Mouse (Mus musculus) lung, postnatal 10 days (tissue): ENCODE measurements around the gene Sgsm1.

Source experiments
- DNase-seq: peaks from one replicate; pipeline ENCODE4 v3.0.0; 2021

The Sgsm1 gene

GRCm38 (mm10) chr5:113281557-113281956 is 29.0 kb downstream of the Sgsm1 start:
- DNase-seq: no peak

DNA sequence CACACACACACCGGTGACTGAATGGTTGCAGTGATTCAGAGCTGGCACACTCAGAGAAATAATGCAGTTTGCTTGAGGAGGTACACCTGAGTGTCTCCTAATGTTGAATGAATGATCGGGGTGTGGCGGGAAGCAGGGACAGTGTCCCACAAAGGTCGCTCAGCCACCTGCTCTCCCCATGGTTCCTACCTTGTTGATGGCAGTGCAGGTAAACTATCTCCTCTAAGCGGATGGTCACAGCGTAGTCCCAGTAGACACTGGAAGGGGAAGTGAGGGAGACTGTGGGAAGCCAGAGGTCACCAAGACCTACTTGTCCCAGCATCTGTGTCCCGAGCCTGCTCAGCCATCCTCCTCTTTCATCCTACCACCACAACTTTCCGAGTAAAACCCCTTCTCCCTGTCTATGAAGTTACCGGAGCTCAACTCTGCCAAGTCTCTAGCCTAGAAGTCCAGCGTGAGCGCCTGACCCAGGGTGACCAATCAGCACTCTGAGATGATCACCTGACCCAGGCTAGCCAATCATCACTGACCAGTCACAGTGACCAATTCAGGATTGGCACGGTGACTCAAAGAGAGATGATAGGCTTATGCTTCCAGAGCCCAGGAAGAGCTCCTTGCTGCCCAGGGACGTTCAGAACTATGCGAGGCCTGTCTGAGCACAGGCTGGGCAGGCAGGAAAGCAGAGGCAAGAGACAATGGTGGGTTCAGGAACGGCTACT is 30.3 kb downstream of the Sgsm1 start:
- DNase-seq: peak; percentile 64

GRCm38 (mm10) chr5:113275839-113276238 is 34.7 kb downstream of the Sgsm1 start:
- no peak for DNase-seq

DNA sequence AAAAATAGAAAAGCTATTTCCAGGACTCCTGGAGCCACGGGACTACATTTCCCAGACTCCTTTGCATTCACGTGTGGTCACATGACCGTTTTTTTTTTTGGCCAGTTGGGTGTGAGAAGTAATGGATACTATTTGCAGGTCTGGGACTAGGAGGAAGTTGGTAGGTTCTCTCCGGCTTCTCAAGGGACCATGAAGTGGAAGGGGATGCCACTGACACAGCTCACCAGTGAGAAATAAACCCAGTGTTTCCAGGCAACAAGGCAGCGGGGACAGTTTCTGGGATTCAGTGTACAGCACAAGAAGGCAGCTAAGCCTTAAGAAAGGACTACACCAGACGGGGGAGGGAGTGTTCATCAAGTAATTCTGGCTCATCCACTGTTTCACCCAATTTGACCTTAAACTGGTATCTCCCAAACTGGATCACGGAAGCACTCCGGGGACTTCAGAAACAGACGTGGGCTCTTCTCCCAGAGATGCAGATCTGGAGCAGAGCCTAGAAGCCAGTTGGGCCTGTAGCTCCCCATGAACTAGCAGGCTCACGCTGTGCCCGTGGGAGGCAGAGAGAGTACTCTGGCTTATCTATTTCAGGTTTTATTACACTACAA is 39.3 kb downstream of the Sgsm1 start:
- DNase-seq: no peak

GRCm38 (mm10) chr5:113270043-113270442 is 40.5 kb downstream of the Sgsm1 start:
- no peak for DNase-seq

DNA sequence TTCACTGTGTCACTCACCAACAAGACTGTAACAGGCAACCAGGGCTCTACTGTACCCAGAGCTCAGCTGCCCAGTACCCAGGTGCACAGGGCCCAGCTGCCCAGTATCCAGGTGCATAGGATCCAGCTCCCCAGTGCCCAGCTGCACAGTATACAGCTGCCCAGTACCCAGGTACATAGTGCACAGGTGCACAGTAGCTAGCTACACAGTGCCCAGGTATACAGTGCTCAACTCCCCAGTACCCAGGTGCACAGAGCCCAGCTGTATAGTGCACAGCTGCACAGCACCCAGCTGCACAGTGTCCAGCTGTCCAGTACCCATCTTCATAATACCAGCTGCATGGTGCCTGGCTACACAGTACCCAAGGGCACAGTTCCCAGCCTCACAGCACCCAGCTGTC is 42.3 kb downstream of the Sgsm1 start:
- no peak for DNase-seq

DNA sequence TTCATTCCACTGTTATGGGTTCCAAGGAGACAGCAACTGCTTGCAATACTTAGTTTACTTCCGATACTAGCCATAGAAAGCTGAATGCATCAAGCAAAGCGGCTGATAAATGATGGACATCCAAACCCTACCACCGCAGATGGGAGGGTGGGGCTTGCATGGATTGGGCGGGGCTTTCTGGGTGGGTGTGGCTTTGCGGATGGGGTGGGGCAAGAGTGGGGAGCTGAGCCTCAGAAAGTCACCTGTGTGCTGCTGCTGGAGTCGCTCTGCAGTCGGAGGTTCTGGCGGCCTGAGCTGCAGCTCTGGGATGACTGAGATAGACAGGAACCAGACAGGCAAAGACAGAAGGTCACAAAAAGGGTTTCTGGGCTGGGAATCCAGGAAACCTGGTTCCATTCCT is 44.9 kb downstream of the Sgsm1 start:
- no peak for DNase-seq

- no peak for DNase-seq
These were observed 59.8 kb downstream of the Sgsm1 start for GRCm38 (mm10) chr5:113250806-113251205.

DNA sequence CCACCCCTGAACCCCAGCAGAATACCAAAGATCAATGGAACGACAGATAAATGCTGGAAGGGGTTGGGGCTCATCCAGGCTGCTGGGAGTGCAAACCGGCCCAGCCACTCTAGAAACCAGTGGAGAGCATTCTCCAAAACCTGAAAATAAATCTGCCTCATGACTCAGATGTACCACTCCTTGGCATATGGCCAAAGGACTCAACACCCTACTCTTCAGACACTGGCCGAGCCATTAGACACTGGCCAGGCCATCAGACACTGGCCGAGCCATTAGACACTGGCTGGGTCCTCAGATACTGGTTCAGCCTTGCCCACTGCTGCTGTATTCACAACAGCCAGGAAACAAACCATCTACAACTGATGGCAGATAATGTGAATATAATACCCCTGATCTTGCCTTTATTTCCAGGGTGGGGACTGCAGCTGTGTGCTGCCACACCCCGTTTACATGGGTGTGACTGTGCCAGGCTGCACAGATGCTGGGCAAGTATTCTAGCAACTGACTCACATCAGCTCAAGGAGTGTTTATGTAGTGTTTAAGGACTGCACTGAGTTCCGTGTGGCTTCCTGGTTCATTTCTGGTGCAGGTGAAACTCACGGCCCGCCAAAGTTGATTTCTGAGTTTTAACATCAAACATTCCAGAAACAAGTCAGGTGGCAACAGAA is 61.2 kb downstream of the Sgsm1 start:
- DNase-seq: no peak

- DNase-seq: no peak
These were observed 80.4 kb downstream of the Sgsm1 start for GRCm38 (mm10) chr5:113230196-113230595.

DNA sequence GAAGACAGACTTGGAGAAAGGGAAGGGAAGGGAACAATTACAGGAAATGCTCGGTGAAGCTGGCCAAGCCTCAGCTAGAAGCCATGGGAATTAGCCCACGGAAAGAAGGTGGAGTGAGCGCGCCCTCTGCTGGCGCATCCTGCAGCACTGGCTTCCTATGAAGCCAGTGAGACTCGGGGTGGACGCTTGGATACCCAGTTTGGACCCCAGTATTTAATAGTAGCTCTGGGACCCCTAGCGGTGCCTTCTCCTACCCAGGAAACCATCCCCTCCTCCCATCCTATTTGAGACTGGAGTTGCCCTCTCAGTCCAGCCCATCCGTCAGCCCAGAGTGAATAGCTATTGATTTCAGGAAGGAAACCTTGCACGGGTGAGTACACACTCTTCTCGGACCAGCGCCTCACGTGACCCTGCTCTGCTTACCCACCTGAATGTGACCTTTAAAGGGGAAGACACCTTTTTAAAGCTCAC is 83.9 kb downstream of the Sgsm1 start, which contains the start of gene Tmem211:
Gene Tmem211, plus strand, starts transcription at position 278 of the 471 bp plus-strand sequence.
- peak; percentile 92 for DNase-seq

- DNase-seq: no peak
These were observed 84.7 kb downstream of the Sgsm1 start for GRCm38 (mm10) chr5:113225686-113226435.

GRCm38 (mm10) chr5:113225271-113225670 is 85.3 kb downstream of the Sgsm1 start:
- DNase-seq: peak; percentile 35

- DNase-seq: peak; percentile 35
These were observed 86.7 kb downstream of the Sgsm1 start for GRCm38 (mm10) chr5:113223888-113224287.

- DNase-seq: peak; percentile 83
These were observed 89.3 kb downstream of the Sgsm1 start, which contains the start of gene 2900026A02Rik for GRCm38 (mm10) chr5:113221147-113221865. Gene 2900026A02Rik, minus strand, starts transcription at chr5:113221236.

DNA sequence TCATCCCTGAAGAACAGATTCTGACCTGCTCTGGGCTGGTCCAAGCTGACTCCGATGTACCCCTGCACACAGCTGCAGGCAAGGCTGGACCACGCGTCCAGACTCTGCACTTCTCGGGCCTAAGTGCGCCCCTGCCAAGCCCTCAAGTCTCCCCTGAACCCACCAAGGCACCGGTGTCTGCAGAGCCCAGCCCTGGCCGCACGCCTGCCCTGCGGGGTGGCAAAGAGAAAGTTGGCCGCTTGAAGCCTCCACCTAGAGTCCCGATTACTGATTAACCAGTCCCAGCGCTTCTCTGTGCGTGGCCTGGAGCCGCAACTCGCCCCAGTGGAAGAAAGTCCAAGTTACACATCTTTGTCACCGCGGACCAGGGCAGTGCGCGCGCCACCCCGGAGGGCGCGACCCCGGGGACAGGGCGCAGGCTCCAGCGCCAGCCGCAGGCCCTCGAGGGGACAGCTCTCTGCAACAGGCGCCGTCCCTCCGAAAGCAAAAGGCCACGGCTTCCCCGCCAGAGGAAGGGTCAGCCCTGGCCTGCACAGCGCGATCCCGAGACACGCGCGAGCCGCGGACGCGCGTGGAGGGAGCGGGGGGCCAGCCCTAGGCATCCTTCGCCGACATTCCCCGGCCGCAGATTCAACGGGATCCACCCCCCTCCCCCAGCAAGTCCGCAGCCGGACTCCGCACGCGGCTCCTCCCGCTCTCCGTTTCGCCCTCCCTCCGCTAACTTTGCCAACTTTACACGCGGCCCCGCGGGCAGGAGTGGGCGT is 90.0 kb downstream of the Sgsm1 start:
- DNase-seq: peak; percentile 67

DNA sequence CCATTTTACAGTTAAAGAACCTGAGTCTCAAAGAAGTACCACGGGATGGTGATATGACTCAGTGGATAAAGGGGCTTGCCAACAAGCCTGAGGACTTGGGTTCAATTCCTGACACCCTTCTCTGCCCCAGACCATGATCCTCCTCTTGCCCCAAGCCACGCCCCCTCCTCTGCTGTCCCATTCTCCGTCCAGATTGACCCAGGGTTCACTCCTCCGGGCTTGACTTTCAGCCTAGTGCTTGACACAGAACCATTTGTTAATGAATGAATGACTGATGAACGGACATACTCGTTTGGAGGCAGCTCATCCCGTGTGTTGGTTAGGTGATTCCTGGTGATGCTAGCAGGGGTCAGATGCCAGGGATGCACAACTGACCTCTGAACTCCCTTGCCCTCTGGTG is 90.7 kb downstream of the Sgsm1 start:
- DNase-seq: no peak

- no peak for DNase-seq
These were observed 91.1 kb downstream of the Sgsm1 start for GRCm38 (mm10) chr5:113219450-113219849.

GRCm38 (mm10) chr5:113218617-113219235 is 91.9 kb downstream of the Sgsm1 start:
- DNase-seq: no peak

- no peak for DNase-seq
These were observed 93.5 kb downstream of the Sgsm1 start for GRCm38 (mm10) chr5:113217076-113217475.

DNA sequence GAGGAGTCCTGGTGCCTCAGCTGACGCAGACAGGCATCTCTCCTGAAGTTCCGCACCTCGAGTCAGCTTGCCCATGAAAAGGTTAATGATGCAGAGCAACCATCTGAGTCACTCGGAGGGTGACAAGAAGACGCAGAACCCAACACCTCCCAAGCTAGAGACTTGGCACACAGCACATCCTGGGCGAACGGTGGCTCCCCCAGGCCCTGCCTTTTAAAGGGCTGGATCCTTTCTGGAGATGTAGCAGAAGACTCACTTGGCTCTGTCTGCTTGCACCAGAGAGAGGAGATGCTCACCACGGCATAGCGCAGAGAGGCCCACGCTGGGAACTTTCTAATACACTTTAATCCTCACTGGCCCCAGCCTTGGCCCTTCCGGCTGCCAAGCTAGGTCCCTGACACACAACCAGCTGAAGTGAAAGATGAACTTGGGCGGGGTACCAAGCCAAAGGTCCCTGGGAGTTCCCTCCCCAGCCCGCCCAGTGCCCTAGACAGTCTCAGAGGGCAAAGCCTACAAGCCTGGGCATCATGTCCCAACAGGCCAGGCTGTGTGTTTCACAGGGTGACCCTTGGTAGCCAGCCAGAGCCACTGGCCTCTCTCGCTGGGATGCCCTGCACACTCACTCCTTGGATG is 94.1 kb downstream of the Sgsm1 start:
- DNase-seq: peak; percentile 48
